Mouse (Mus musculus) C2C12 (cell line): ENCODE data around the gene Tnni1. TPM values are rescaled to one million over a fixed set of nuclear protein-coding genes. Genes with fewer than 3 reads are reported as not detected.

Source experiments
- H3K27me3 ChIP-seq: one replicate; pipeline ENCODE4 v1.6.1; 2011; ENCODE audit not compliant: control insufficient read depth, insufficient read depth, insufficient read length
- H3K36me3 ChIP-seq: one replicate; pipeline ENCODE4 v1.6.1; 2011; ENCODE audit not compliant: control insufficient read depth, insufficient read depth
- H3K4me3 ChIP-seq: one replicate; pipeline ENCODE4 v1.5.1; 2011; ENCODE audit warnings: mild to moderate bottlenecking, control low read depth; ENCODE audit not compliant: poor library complexity, insufficient read depth, severe bottlenecking
- H3K79me2 ChIP-seq: one replicate; pipeline ENCODE4 v1.6.1; 2011; ENCODE audit not compliant: control insufficient read depth, insufficient read depth
- H3K79me3 ChIP-seq: one replicate; pipeline ENCODE4 v1.6.1; 2011; ENCODE audit warnings: low read depth, control low read depth
- H3ac ChIP-seq: one replicate; pipeline ENCODE3; 2011; ENCODE audit warnings: low read depth; ENCODE audit not compliant: control insufficient read depth, insufficient read length
- CEBPB ChIP-seq: IDR thresholded peaks from one replicate; pipeline ENCODE4 v1.6.1; 2011; ENCODE audit warnings: low read depth, mild to moderate bottlenecking, control low read depth, moderate library complexity
- CTCF ChIP-seq: IDR thresholded peaks from one replicate; pipeline ENCODE4 v1.5.1; 2011; ENCODE audit not compliant: control insufficient read depth, insufficient read depth, insufficient read length
- FOSL1 ChIP-seq: IDR thresholded peaks from one replicate; pipeline ENCODE4 v1.8.0; 2011; ENCODE audit warnings: mild to moderate bottlenecking, low read length; ENCODE audit not compliant: poor library complexity, insufficient read depth, severe bottlenecking
- MAX ChIP-seq: IDR thresholded peaks from one replicate; pipeline ENCODE4 v1.6.1; 2011; ENCODE audit warnings: mild to moderate bottlenecking, control low read depth
- MYOD1 ChIP-seq: IDR thresholded peaks from one replicate; pipeline ENCODE4 v1.6.1; 2011; ENCODE audit warnings: low read depth; ENCODE audit not compliant: control insufficient read depth, insufficient read length
- MYOG ChIP-seq: IDR thresholded peaks from one replicate; pipeline ENCODE4 v1.6.1; 2011; ENCODE audit not compliant: control insufficient read depth, insufficient read length; ENCODE audit errors: extremely low read depth
- USF1 ChIP-seq: IDR thresholded peaks from one replicate; pipeline ENCODE4 v1.6.1; 2011; ENCODE audit warnings: low read depth, mild to moderate bottlenecking, control low read depth, moderate library complexity
- polyA plus RNA-seq: library from polyadenylated mRNA; unstranded; fragments of >200 nt; fragmentation: generic; extraction: Trizol; gene quantifications from one replicate; pipeline ENCODE4 v1.2.1, GENCODE M21; 2012; ENCODE audit warnings: missing spikeins

Gene Tnni1
- polyA plus RNA-seq, 1 experiment = 44.6 TPM

DNA sequence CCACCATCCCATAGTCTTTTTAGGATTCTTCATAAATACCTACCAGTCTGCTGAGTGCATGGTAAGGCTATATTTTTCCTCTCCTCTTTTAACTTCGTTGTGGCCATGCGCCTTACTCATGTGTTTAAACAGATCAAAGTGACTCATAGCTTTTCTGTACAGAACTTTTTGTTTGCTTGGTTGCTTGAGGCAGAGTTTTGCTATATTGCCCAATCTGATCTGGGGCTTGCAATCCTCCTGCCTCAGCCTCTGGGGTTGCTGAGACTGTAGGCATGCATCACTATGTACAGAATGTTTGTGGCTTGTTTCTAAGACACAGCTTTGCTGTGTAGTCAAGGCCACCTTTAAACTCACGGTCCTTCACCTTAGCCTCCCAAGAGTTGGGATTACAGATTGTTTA lies 23.3 kb upstream of the Tnni1 start:
- no peak overlapping the region for H3K4me3 ChIP-seq
- TF ChIP-seq CEBPB (peak; percentile 90), USF1 (no peak), MAX (no peak), MYOD1 (no peak), CTCF (no peak)
- H3ac ChIP-seq = no peak overlapping the region
- no peaks in the 10 kb centered on the region for H3K79me2 ChIP-seq
- H3K36me3 ChIP-seq = peaks cover 8% of the 10 kb centered on the region
- no peaks in the 10 kb centered on the region for H3K27me3 ChIP-seq
- H3K79me3 ChIP-seq = no peaks in the 10 kb centered on the region

DNA sequence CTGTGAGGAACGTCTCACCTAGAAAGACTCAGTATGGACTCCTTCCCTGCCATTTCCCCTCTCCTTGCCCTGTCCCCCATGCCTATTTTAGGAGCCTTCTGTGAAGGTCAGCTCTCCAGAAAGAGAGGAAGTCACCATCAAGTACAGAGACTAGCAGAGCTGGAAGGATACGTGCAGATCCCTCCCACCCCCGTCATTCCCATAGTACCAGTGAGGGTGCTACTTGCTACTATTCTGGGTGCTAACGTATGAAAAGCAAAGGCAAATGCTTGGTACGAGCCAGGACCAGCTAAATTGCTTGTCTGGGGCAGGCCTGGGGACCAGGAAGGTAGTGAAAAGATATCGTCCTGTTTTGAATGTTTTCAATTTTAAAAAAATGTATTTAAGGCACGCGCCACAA lies 21.9 kb upstream of the Tnni1 start:
- TF ChIP-seq USF1 = no peak
- TF ChIP-seq CEBPB = no peak
- no peak for TF ChIP-seq MYOG
- TF ChIP-seq MAX = no peak
- no peak for TF ChIP-seq MYOD1
- no peak for TF ChIP-seq CTCF
- no peak for TF ChIP-seq FOSL1
- H3K36me3 ChIP-seq = no peaks in the 10 kb centered on the region

GRCm38 (mm10) chr1:135759685-135760084 lies 19.5 kb upstream of the Tnni1 start:
- no peaks in the 10 kb centered on the region for H3K79me2 ChIP-seq
- H3K79me3 ChIP-seq = no peaks in the 10 kb centered on the region
- TF ChIP-seq FOSL1 (no peak), CEBPB (peak; percentile 90)
- H3K36me3 ChIP-seq = no peaks in the 10 kb centered on the region
- H3K27me3 ChIP-seq = no peaks in the 10 kb centered on the region
- H3K4me3 ChIP-seq = no peak overlapping the region
- H3ac ChIP-seq = no peak overlapping the region

More for the DNA sequence above, 21.9 kb upstream of the Tnni1 start:
- no peak overlapping the region for H3K4me3 ChIP-seq
- H3K27me3 ChIP-seq = no peaks in the 10 kb centered on the region
- no peak overlapping the region for H3ac ChIP-seq
- H3K79me2 ChIP-seq = no peaks in the 10 kb centered on the region
- no peaks in the 10 kb centered on the region for H3K79me3 ChIP-seq

GRCm38 (mm10) chr1:135760216-135760615 lies 19.0 kb upstream of the Tnni1 start:
- Histone ChIP-seq H3K4me3 (no peak overlapping the region), H3K27me3 (no peaks in the 10 kb centered on the region), H3K79me2 (peaks cover under 1% of the 10 kb centered on the region), H3K79me3 (no peaks in the 10 kb centered on the region), H3K36me3 (no peaks in the 10 kb centered on the region), H3ac (no peak overlapping the region)
- TF ChIP-seq USF1 (no peak), MYOG (no peak), FOSL1 (no peak), MAX (no peak), MYOD1 (no peak), CEBPB (no peak), CTCF (no peak)

DNA sequence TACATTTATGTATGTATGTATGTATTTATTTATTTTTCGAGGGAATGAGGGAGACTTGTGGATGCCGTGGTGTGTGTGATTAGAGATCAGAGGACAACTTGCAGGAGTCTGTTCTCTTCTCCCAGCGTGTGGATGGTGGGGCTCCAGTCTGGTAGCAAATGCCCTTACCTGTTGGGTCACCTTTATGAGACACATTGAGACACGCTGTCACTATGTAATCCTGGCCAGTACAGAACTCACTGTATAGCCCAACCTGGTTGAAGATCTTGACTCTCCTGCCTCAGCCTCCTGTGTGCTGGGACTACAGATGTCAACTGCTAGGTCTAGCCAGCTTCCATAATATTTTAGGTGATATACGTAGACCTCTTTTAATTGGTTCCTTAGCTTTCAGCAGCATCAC lies 17.5 kb upstream of the Tnni1 start:
- TF ChIP-seq CTCF (no peak), MYOG (no peak), MAX (no peak), CEBPB (no peak), FOSL1 (no peak), USF1 (no peak), MYOD1 (no peak)
- H3K4me3 ChIP-seq = no peak overlapping the region
- H3K79me2 ChIP-seq = peaks cover 14% of the 10 kb centered on the region
- no peaks in the 10 kb centered on the region for H3K27me3 ChIP-seq
- H3K36me3 ChIP-seq = peaks cover under 1% of the 10 kb centered on the region
- no peak overlapping the region for H3ac ChIP-seq
- peaks cover 7% of the 10 kb centered on the region for H3K79me3 ChIP-seq

DNA sequence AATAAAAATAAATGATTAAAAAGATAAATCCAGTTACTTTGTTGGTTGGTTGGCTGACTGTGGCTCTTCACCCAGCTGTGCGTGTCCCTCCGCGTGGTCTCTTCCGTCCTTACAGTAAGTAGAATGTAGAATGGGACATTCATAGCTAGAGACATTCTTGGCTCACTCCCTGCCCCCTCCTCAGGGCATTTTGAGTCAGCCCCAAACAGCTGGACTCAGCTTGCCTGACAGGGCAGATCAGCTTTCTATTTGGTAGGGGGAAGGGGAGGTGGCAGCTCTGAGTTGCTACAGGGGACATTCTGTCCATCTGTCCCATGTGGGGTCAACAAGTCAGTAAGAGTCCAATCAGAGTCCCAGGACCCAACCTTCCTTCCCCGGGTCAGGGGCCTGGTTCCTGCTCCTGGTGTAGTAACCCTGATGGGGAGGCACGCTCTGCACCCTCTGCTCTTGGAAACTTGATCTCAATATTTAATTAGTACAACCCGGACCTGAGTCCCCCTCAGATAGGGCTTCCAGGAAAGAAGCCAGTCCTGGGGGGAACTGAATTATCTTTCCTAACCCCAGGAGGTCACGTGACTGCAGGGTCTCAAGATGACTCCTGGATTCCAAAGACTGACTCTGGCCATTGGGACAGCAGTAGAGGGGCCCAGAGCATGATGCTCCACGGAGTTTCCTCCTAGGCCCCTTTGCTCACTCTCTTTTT lies 15.6 kb upstream of the Tnni1 start:
- TF ChIP-seq USF1 (peak; percentile 84), MAX (no peak), CTCF (no peak), MYOD1 (peak; percentile 18)
- H3K79me3 ChIP-seq = peaks cover 25% of the 10 kb centered on the region
- H3K27me3 ChIP-seq = no peaks in the 10 kb centered on the region
- peaks cover 34% of the 10 kb centered on the region for H3K79me2 ChIP-seq
- peaks cover 16% of the 10 kb centered on the region for H3K36me3 ChIP-seq
- H3ac ChIP-seq = no peak overlapping the region
- no peak overlapping the region for H3K4me3 ChIP-seq
